ENCODE assay signal across 10 mouse cellular contexts in the genomic region with DNA sequence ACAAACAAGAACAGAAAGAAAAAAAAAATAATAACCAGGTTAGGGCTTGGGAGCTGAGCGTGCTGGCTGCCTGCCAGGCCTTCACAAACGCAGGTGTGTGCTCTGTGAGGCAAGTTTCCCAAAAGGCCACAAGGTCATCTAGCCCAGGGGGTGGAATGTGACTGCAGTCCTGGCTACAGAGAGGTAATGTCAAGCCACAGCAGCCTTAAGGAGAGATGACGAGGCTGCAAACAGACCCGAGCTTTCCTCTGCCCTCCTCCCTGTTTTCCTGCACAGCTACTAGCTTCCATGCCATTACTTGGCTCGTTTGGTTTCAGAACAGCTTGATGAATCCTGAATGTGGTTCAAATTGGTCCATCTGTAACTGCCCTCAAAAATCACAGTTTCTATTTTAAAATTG. TPM values are rescaled to one million over a fixed set of nuclear protein-coding genes. Genes with fewer than 3 reads are reported as not detected.
DNase-seq lines count a peak whose midpoint lies in the region; ATAC-seq lines count a peak whose summit lies in the region.
"Had no signal": no experiment of that assay in that cellular context is flagged by ENCODE, and none has a peak within 500 bp of the region (broad histone marks: within the 10 kb centered on the region; RNA-seq: fewer than 3 reads in every experiment).

No protein-coding gene starts in this region.

- 48% methylated on average over 5 of the region's 5 CpGs for WGBS in liver, embryonic 16.5 days (ENCODE audit: insufficient replicate concordance)
- WGBS in liver, embryonic 12.5 days (ENCODE audit: insufficient replicate concordance) = 53% methylated on average over 5 of the region's 5 CpGs
- WGBS in kidney, embryonic 15.5 days = 35% methylated on average over 5 of the region's 5 CpGs
- WGBS in neural tube, embryonic 15.5 days = 41% methylated on average over 5 of the region's 5 CpGs

- peaks cover 18% of the 10 kb centered on the region for H3K27me3 ChIP-seq in liver, embryonic 16.5 days (ENCODE audit: control insufficient read depth, insufficient read depth, low read depth, low read length)
- peaks cover 29% of the 10 kb centered on the region for H3K27me3 ChIP-seq in liver, embryonic 12.5 days (replicated peaks)
- no peaks in the 10 kb centered on the region for H3K27me3 ChIP-seq in kidney, embryonic 15.5 days
- H3K27me3 ChIP-seq in neural tube, embryonic 15.5 days (replicated peaks) = no peaks in the 10 kb centered on the region
- H3K27me3 ChIP-seq: embryonic facial prominence, embryonic 15.5 days; midbrain, embryonic 12.5 days had no signal

- H3K4me1 ChIP-seq in liver, embryonic 16.5 days (ENCODE audit: control insufficient read depth, low read depth, low read length) = no peaks in the 10 kb centered on the region; the same call in 1 of the 2 replicates
- H3K4me1 ChIP-seq in liver, embryonic 12.5 days = peaks cover 2% of the 10 kb centered on the region; the same call in 1 of the 2 replicates
- peaks cover 48% of the 10 kb centered on the region for H3K4me1 ChIP-seq in kidney, embryonic 15.5 days
- peaks cover 40% of the 10 kb centered on the region for H3K4me1 ChIP-seq in neural tube, embryonic 15.5 days

- no peak overlapping the region for H3K27ac ChIP-seq in liver, embryonic 16.5 days (ENCODE audit: low read length)
- H3K27ac ChIP-seq in liver, embryonic 12.5 days = no peak overlapping the region
- peak overlapping the region; percentile 54 for H3K27ac ChIP-seq in kidney, embryonic 15.5 days
- H3K27ac ChIP-seq in neural tube, embryonic 15.5 days (replicated peaks) = 0 out of 2 replicates have a peak overlapping the region, but pooled peaks have one; percentile 28
- H3K27ac ChIP-seq: embryonic facial prominence, embryonic 15.5 days; midbrain, embryonic 12.5 days had no signal

- no peak overlapping the region for H3K9ac ChIP-seq in liver, embryonic 16.5 days (ENCODE audit: low read depth, low read length)
- no peak overlapping the region for H3K9ac ChIP-seq in liver, embryonic 12.5 days
- no peak overlapping the region for H3K9ac ChIP-seq in kidney, embryonic 15.5 days
- H3K9ac ChIP-seq in neural tube, embryonic 15.5 days (replicated peaks) = no peak overlapping the region
- H3K9ac ChIP-seq: embryonic facial prominence, embryonic 15.5 days; midbrain, embryonic 12.5 days had no signal

- no peak overlapping the region for H3K4me2 ChIP-seq in liver, embryonic 16.5 days (ENCODE audit: low read depth, low read length)
- no peak overlapping the region for H3K4me2 ChIP-seq in liver, embryonic 12.5 days
- H3K4me2 ChIP-seq in kidney, embryonic 15.5 days = no peak overlapping the region
- peak overlapping the region; percentile 62; the same call in 1 of the 2 replicates for H3K4me2 ChIP-seq in neural tube, embryonic 15.5 days
- H3K4me2 ChIP-seq: embryonic facial prominence, embryonic 15.5 days had no signal

- H3K4me3 ChIP-seq in liver, embryonic 16.5 days (ENCODE audit: low read depth, low read length) = no peak overlapping the region
- no peak overlapping the region for H3K4me3 ChIP-seq in liver, embryonic 12.5 days
- H3K4me3 ChIP-seq in kidney, embryonic 15.5 days (replicated peaks) = no peak overlapping the region
- H3K4me3 ChIP-seq in neural tube, embryonic 15.5 days (replicated peaks) = no peak overlapping the region
- H3K4me3 ChIP-seq: embryonic facial prominence, embryonic 15.5 days; midbrain, embryonic 12.5 days had no signal

- no peaks in the 10 kb centered on the region for H3K36me3 ChIP-seq in liver, embryonic 16.5 days (ENCODE audit: control insufficient read depth, insufficient read depth)
- H3K36me3 ChIP-seq in liver, embryonic 12.5 days = no peaks in the 10 kb centered on the region
- peaks cover 14% of the 10 kb centered on the region for H3K36me3 ChIP-seq in kidney, embryonic 15.5 days
- H3K36me3 ChIP-seq in neural tube, embryonic 15.5 days = peaks cover 5% of the 10 kb centered on the region; the same call in 1 of the 2 replicates

- ATAC-seq in cerebellum, adult (ENCODE audit: insufficient number of reproducible peaks, low FRiP score, low TSS enrichment) = peak; percentile 39
- 0 out of 2 replicates have a peak, but pooled peaks have one; percentile 26 for ATAC-seq in liver, embryonic 16.5 days (ENCODE audit: low read depth)
- no peak for ATAC-seq in liver, embryonic 12.5 days
- no peak for ATAC-seq in kidney, embryonic 15.5 days (replicated peaks; ENCODE audit: low FRiP score)
- ATAC-seq in neural tube, embryonic 15.5 days (ENCODE audit: low FRiP score) = no peak

- DNase-seq in cerebellum, postnatal 4 days (ENCODE audit: low spot score in 2 of 2) = no peak
- no peak for DNase-seq in embryo, embryonic 10 days (ENCODE audit: low spot score)
- DNase-seq in thymus, postnatal 0 days (ENCODE audit: low spot score) = no peak

- no peaks in the 10 kb centered on the region for H3K9me3 ChIP-seq in liver, embryonic 16.5 days (replicated peaks; ENCODE audit: control insufficient read depth, low read length)
- H3K9me3 ChIP-seq in liver, embryonic 12.5 days (replicated peaks) = no peaks in the 10 kb centered on the region
- no peaks in the 10 kb centered on the region for H3K9me3 ChIP-seq in kidney, embryonic 15.5 days (replicated peaks)
- H3K9me3 ChIP-seq in neural tube, embryonic 15.5 days (replicated peaks) = no peaks in the 10 kb centered on the region
- H3K9me3 ChIP-seq: embryonic facial prominence, embryonic 15.5 days; midbrain, embryonic 12.5 days had no signal

RNA-seq across cellular contexts. Expression of a gene that starts 4.7 kb away (rescaled TPM):
- 19.2 and 19.9 TPM in 2 replicates for polyA plus RNA-seq in liver, embryonic 16.5 days (2015; fragmentation: Nextera tagmentation; extraction: Ambion mirVana)
- polyA plus RNA-seq in liver, embryonic 12.5 days (2016; fragmentation: Nextera tagmentation; extraction: Ambion mirVana) = 26.1 and 26.2 TPM in 2 replicates
- polyA plus RNA-seq in kidney, embryonic 15.5 days (2015; fragmentation: Nextera tagmentation; extraction: Ambion mirVana) = 269 and 292 TPM in 2 replicates
- polyA plus RNA-seq in neural tube, embryonic 15.5 days (2015; fragmentation: Nextera tagmentation; extraction: Ambion mirVana) = 454 and 487 TPM in 2 replicates
- 32.8 and 37.1 TPM in 2 replicates for polyA plus RNA-seq in thymus, postnatal 0 days (2015; fragmentation: Nextera tagmentation; extraction: Ambion mirVana)

Comparison
In these comparisons a context has a peak if more than half of its experiments do, and no peak if none do; other contexts are left out.
1. ATAC-seq: peak in cerebellum, adult (single experiment) and liver, embryonic 16.5 days (single experiment); none in liver, embryonic 12.5 days (single experiment), kidney, embryonic 15.5 days (single experiment) and neural tube, embryonic 15.5 days (single experiment).
2. H3K27ac ChIP-seq: peak in kidney, embryonic 15.5 days (single experiment) and neural tube, embryonic 15.5 days (single experiment); none in liver, embryonic 16.5 days (single experiment) and liver, embryonic 12.5 days (single experiment).